Mouse (Mus musculus) liver, embryonic 11.5 days (tissue): Measurements from ENCODE around the gene Gm21773. TPM values are rescaled to one million over a fixed set of nuclear protein-coding genes. Genes with fewer than 3 reads are reported as not detected.
"Not testable (repeated sequence)": the region's sequence is repeated elsewhere in the genome, so short reads cannot be mapped to it uniquely, and the experiment has no call there.

Experiments
- ATAC-seq: fragments of 200-750 bp; cut with Nextera tagmentation; replicated peaks from 2 replicates; pipeline ENCODE4 v1.8.0; 2017; ENCODE audit warnings: moderate number of reproducible peaks, mild to moderate bottlenecking, moderate TSS enrichment, moderate library complexity; ENCODE audit not compliant: low FRiP score
- DNase-seq: peaks from one replicate; pipeline ENCODE4 v3.0.0-alpha.2; 2017; ENCODE audit warnings: low spot score
- H3K27ac ChIP-seq: fragments of 300-500 bp; sonication (generic); 2 replicates; pipeline ENCODE4 v1.5.1; 2014; ENCODE audit warnings: mild to moderate bottlenecking, low read depth, low read length, control low read depth
- H3K27me3 ChIP-seq: fragments of 300-500 bp; sonication (generic); replicated peaks from 2 replicates; pipeline ENCODE4 v1.6.1; 2014; ENCODE audit warnings: low read length, mixed read lengths; ENCODE audit not compliant: control insufficient read depth, insufficient read depth
- H3K36me3 ChIP-seq: fragments of 300-500 bp; sonication (generic); 2 replicates; pipeline ENCODE4 v1.6.1; 2014; ENCODE audit warnings: mild to moderate bottlenecking, low read length, moderate library complexity, mixed read lengths; ENCODE audit not compliant: control insufficient read depth, insufficient read depth
- H3K4me1 ChIP-seq: fragments of 300-500 bp; sonication (generic); replicated peaks from 2 replicates; pipeline ENCODE4 v1.6.1; 2014; ENCODE audit warnings: low read length, mixed read lengths; ENCODE audit not compliant: control insufficient read depth, insufficient read depth
- H3K4me2 ChIP-seq: fragments of 300-500 bp; sonication (generic); 2 replicates; pipeline ENCODE4 v1.6.1; 2014; ENCODE audit warnings: mild to moderate bottlenecking, control low read depth, moderate library complexity
- H3K4me3 ChIP-seq: fragments of 300-500 bp; sonication (generic); 2 replicates; pipeline ENCODE4 v1.5.1; 2014; ENCODE audit warnings: low read depth, low read length, control low read depth
- H3K9ac ChIP-seq: fragments of 300-500 bp; sonication (generic); 2 replicates; pipeline ENCODE4 v1.6.1; 2014; ENCODE audit warnings: low read depth, low read length, control low read depth
- H3K9me3 ChIP-seq: fragments of 300-500 bp; sonication (generic); 2 replicates; pipeline ENCODE4 v1.6.1; 2016; ENCODE audit warnings: low read length, inconsistent platforms, mixed read lengths; ENCODE audit not compliant: control insufficient read depth
- WGBS: fragments of 180-500 bp; shearing (Covaris S2); extraction: QIAGEN DNeasy Blood & Tissue Kit; methylation state at CpG from one replicate; pipeline ENCODE4 v1.1.7; 2014; 5-methylcytosine and 5-hydroxymethylcytosine counted together
- polyA plus RNA-seq: library from polyadenylated mRNA; unstranded; fragments of >200 nt; fragmentation: Nextera tagmentation; extraction: Ambion mirVana; gene quantifications from 2 replicates; pipeline ENCODE4 v1.2.1, GENCODE M21; 2014

The Gm21773 gene
- not detected in 2 replicates for polyA plus RNA-seq

- not testable (repeated sequence) for ATAC-seq, H3K9me3 ChIP-seq, H3K4me2 ChIP-seq, H3K36me3 ChIP-seq, DNase-seq, H3K4me1 ChIP-seq, H3K4me3 ChIP-seq, H3K27me3 ChIP-seq, H3K9ac ChIP-seq, H3K27ac ChIP-seq
- no CpG with 5 or more reads among the region's 2 CpGs for WGBS
Measured at GRCm38 (mm10) chrY:25309260-25309659, at the start of gene Gm21773. Gm21773 (minus strand) TSS chrY:25309360.
